Mouse (Mus musculus) heart, adult 2 months (tissue): Measurements from ENCODE around the gene Plcb3.

ENCODE experiments used
- CTCF ChIP-seq: fragments of 200-600 bp; IDR thresholded peaks from 2 replicates; pipeline ENCODE4 v1.8.1; 2022; ENCODE audit warnings: antibody characterized with exemption, mild to moderate bottlenecking, moderate library complexity
- POLR2A ChIP-seq: fragments of 200-500 bp; IDR thresholded peaks from 2 replicates; pipeline ENCODE4 v1.6.1; 2011; ENCODE audit warnings: mild to moderate bottlenecking, low read depth, low read length, control low read depth; ENCODE audit not compliant: insufficient read depth

- TF ChIP-seq CTCF (no peak), POLR2A (no peak)
Measured at GRCm38 (mm10) chr19:6973581-6974190, 2.6 kb downstream of the Plcb3 start.
